Mouse (Mus musculus) forebrain, embryonic 16.5 days (tissue): ENCODE measurements around the gene Itsn1. TPM values are rescaled to one million over a fixed set of nuclear protein-coding genes. Genes with fewer than 3 reads are reported as not detected.

Experiments
- ATAC-seq: fragments of 200-750 bp; cut with Nextera tagmentation; 2 replicates; pipeline ENCODE4 v1.8.0; 2017; ENCODE audit warnings: mild to moderate bottlenecking, moderate library complexity
- H3K27ac ChIP-seq: fragments of 300-500 bp; sonication (generic); 2 replicates; pipeline ENCODE4 v1.5.1; 2014; ENCODE audit warnings: low read length, control low read depth
- H3K27me3 ChIP-seq: fragments of 300-500 bp; sonication (generic); replicated peaks from 2 replicates; pipeline ENCODE4 v1.6.1; 2014; ENCODE audit warnings: low read length; ENCODE audit not compliant: control insufficient read depth, insufficient read depth
- H3K36me3 ChIP-seq: fragments of 300-500 bp; sonication (generic); 2 replicates; pipeline ENCODE4 v1.6.1; 2014; ENCODE audit not compliant: control insufficient read depth, insufficient read depth
- H3K4me1 ChIP-seq: fragments of 300-500 bp; sonication (generic); replicated peaks from 2 replicates; pipeline ENCODE4 v1.6.1; 2014; ENCODE audit warnings: low read length; ENCODE audit not compliant: control insufficient read depth, insufficient read depth
- H3K4me2 ChIP-seq: fragments of 300-500 bp; sonication (generic); 2 replicates; pipeline ENCODE4 v1.6.1; 2014; ENCODE audit warnings: mild to moderate bottlenecking, low read length, control low read depth
- H3K4me3 ChIP-seq: fragments of 300-500 bp; sonication (generic); replicated peaks from 2 replicates; pipeline ENCODE4 v1.5.1; 2014; ENCODE audit warnings: mild to moderate bottlenecking, low read length, control low read depth
- H3K9ac ChIP-seq: fragments of 300-500 bp; sonication (generic); replicated peaks from 2 replicates; pipeline ENCODE4 v1.6.1; 2014; ENCODE audit warnings: low read depth, low read length, control low read depth
- H3K9me3 ChIP-seq: fragments of 300-500 bp; sonication (generic); 2 replicates; pipeline ENCODE4 v1.6.1; 2016; ENCODE audit warnings: low read length; ENCODE audit not compliant: control insufficient read depth
- WGBS: fragments of 180-500 bp; shearing (Covaris S2); extraction: QIAGEN DNeasy Blood & Tissue Kit; methylation state at CpG from one replicate; pipeline ENCODE4 v1.1.7; 2014; 5-methylcytosine and 5-hydroxymethylcytosine counted together
- polyA plus RNA-seq: library from polyadenylated mRNA; unstranded; fragments of >200 nt; fragmentation: Nextera tagmentation; extraction: Ambion mirVana; gene quantifications from 2 replicates; pipeline ENCODE4 v1.2.1, GENCODE M21; 2015

Itsn1 gene
- polyA plus RNA-seq, 1 experiment from 2014 or later, result 86.3 TPM

GRCm38 (mm10) chr16:91727433-91727832 lies 1.6 kb upstream of the Itsn1 start:
- Histone ChIP-seq H3K9me3 (no peaks in the 10 kb centered on the region), H3K4me2 (peak overlapping the region; percentile 62), H3K36me3 (no peaks in the 10 kb centered on the region), H3K4me1 (peaks cover 31% of the 10 kb centered on the region), H3K4me3 (peak overlapping the region; percentile 93), H3K27me3 (no peaks in the 10 kb centered on the region), H3K27ac (no peak overlapping the region), H3K9ac (no peak overlapping the region; the same call in 1 of the 2 replicates)
- no peak for ATAC-seq
- 89% methylated on average over 15 of the region's 15 CpGs for WGBS

- 1% methylated on average over 46 of the region's 46 CpGs for WGBS
- peaks cover 35% of the 10 kb centered on the region for H3K4me1 ChIP-seq
- peak within 1 kb of the TSS; percentile 89 for H3K4me2 ChIP-seq
- peak within 1 kb of the TSS; percentile 97 for H3K27ac ChIP-seq
- H3K9me3 ChIP-seq, result no peaks in the 10 kb centered on the region
- peak; percentile 95 for ATAC-seq
- peak within 1 kb of the TSS; percentile 92 for H3K9ac ChIP-seq
- peak within 1 kb of the TSS; percentile 93 for H3K4me3 ChIP-seq
- no peaks in the 10 kb centered on the region for H3K27me3 ChIP-seq
- H3K36me3 ChIP-seq, result no peaks in the 10 kb centered on the region
These were observed 687 bp upstream of the Itsn1 start, which contains the start of gene Cryzl1 for GRCm38 (mm10) chr16:91728123-91729065. Cryzl1 (minus strand) TSS chr16:91728975.

GRCm38 (mm10) chr16:91729821-91730441 lies 850 bp downstream of the Itsn1 start:
- WGBS, result under 1% methylated on average over 37 of the region's 44 CpGs
- Histone ChIP-seq H3K36me3 (no peaks in the 10 kb centered on the region), H3K9me3 (no peaks in the 10 kb centered on the region), H3K4me1 (peaks cover 45% of the 10 kb centered on the region), H3K4me3 (peak overlapping the region; percentile 93), H3K9ac (peak overlapping the region; percentile 92), H3K4me2 (peak overlapping the region; percentile 89), H3K27ac (peak overlapping the region; percentile 96), H3K27me3 (no peaks in the 10 kb centered on the region)
- ATAC-seq, result no peak

GRCm38 (mm10) chr16:91730446-91730845 lies 1.4 kb downstream of the Itsn1 start:
- H3K9ac ChIP-seq, result peak overlapping the region; percentile 92
- H3K4me3 ChIP-seq, result peak overlapping the region; percentile 93
- peak overlapping the region; percentile 96 for H3K27ac ChIP-seq
- no peaks in the 10 kb centered on the region for H3K36me3 ChIP-seq
- no peaks in the 10 kb centered on the region for H3K9me3 ChIP-seq
- no peak for ATAC-seq
- H3K4me2 ChIP-seq, result peak overlapping the region; percentile 89
- H3K27me3 ChIP-seq, result no peaks in the 10 kb centered on the region
- 1% methylated on average over 11 of the region's 11 CpGs for WGBS
- H3K4me1 ChIP-seq, result peaks cover 50% of the 10 kb centered on the region

- Histone ChIP-seq H3K4me2 (no peak overlapping the region), H3K9ac (no peak overlapping the region), H3K27ac (no peak overlapping the region), H3K9me3 (no peaks in the 10 kb centered on the region), H3K4me3 (no peak overlapping the region), H3K36me3 (no peaks in the 10 kb centered on the region), H3K27me3 (no peaks in the 10 kb centered on the region), H3K4me1 (peaks cover 48% of the 10 kb centered on the region)
- no peak for ATAC-seq
- WGBS, result 79% methylated on average over 2 of the region's 2 CpGs
These were observed 3.7 kb downstream of the Itsn1 start for GRCm38 (mm10) chr16:91732816-91733215.

GRCm38 (mm10) chr16:91734771-91735170 lies 5.7 kb downstream of the Itsn1 start:
- Histone ChIP-seq H3K4me3 (no peak overlapping the region), H3K27me3 (no peaks in the 10 kb centered on the region), H3K4me1 (peaks cover 49% of the 10 kb centered on the region), H3K9me3 (no peaks in the 10 kb centered on the region), H3K36me3 (no peaks in the 10 kb centered on the region), H3K4me2 (no peak overlapping the region), H3K9ac (no peak overlapping the region), H3K27ac (no peak overlapping the region)
- 68% methylated on average over 5 of the region's 5 CpGs for WGBS
- no peak for ATAC-seq

GRCm38 (mm10) chr16:91736046-91736816 lies 7.2 kb downstream of the Itsn1 start:
- Histone ChIP-seq H3K9ac (no peak overlapping the region), H3K9me3 (no peaks in the 10 kb centered on the region), H3K4me3 (no peak overlapping the region), H3K27ac (no peak overlapping the region), H3K4me1 (peaks cover 58% of the 10 kb centered on the region), H3K36me3 (no peaks in the 10 kb centered on the region), H3K4me2 (no peak overlapping the region), H3K27me3 (no peaks in the 10 kb centered on the region)
- 70% methylated on average over 7 of the region's 7 CpGs for WGBS
- no peak for ATAC-seq

- Histone ChIP-seq H3K36me3 (no peaks in the 10 kb centered on the region), H3K9ac (no peak overlapping the region), H3K4me2 (no peak overlapping the region), H3K4me3 (no peak overlapping the region), H3K4me1 (peaks cover 44% of the 10 kb centered on the region), H3K27me3 (no peaks in the 10 kb centered on the region), H3K9me3 (no peaks in the 10 kb centered on the region), H3K27ac (no peak overlapping the region)
- no peak for ATAC-seq
- 85% methylated on average over 6 of the region's 6 CpGs for WGBS
These were observed 9.4 kb downstream of the Itsn1 start for GRCm38 (mm10) chr16:91738505-91738904.
